ENCODE assay signal across 9 mouse cellular contexts in the genomic region with DNA sequence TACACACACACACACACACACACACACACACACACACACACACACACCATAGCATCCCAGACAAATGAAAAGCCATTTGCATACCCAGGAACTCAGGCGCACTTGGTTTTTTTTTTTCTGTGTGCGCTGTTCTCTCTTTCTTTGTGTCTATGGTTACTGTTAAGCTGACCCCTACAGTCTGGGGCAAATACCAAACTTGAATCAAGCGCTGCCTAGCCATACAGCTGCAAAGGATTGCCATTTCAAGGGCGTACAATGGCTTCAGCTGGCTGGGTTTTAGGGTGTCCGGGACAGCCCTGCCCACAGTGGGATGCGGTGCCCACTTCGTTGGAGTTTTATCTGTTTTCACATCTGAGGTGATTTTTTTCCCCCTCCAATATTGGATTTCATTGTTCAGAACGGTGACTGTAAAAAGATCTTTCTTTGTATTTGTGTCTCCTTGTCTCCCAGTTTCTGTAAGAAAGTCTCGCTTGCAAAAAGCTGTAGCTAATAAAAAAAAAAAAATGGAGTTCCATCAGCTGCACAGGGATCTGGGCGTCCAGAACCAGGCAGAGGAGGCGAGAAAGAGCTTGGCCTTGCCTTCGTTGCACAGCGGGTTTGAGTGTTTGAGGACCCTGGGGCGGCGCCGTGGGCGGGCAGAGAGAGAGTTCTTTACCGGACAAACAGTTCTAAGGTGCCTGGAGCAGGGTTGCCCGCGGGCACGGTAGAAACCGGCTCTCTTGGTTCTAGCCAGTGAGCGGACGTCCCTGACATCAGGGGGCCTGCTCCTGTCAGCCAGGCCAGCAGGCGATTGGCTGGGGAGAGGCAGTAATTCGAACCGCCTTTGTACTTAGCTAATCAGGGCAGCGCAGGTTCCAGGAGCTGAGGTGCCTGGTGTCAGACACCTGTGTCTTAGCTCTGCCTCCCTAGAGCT.
A peak's percentile ranks its signal among the peaks of the same experiment; 100 is the strongest.
DNase-seq lines count a peak whose midpoint lies in the region; ATAC-seq and TF ChIP-seq lines count a peak whose summit lies in the region.
"Had no signal": no experiment of that assay in that cellular context is flagged by ENCODE, and none has a peak within 500 bp of the region (broad histone marks: within the 10 kb centered on the region; RNA-seq: fewer than 3 reads in every experiment).

No protein-coding gene starts in this region.

- no peaks in the 10 kb centered on the region for H3K36me3 ChIP-seq in E14TG2a.4 (ENCODE audit: insufficient read depth, low read length)
- no peaks in the 10 kb centered on the region for H3K36me3 ChIP-seq in hindbrain, embryonic 11.5 days (ENCODE audit: control insufficient read depth, insufficient read depth, low read length)
- H3K36me3 ChIP-seq in limb, embryonic 11.5 days (ENCODE audit: control insufficient read depth, insufficient read depth, low read length): no peaks in the 10 kb centered on the region
- H3K36me3 ChIP-seq in midbrain, embryonic 10.5 days: no peaks in the 10 kb centered on the region
- H3K36me3 ChIP-seq in testis, adult 2 months (ENCODE audit: control insufficient read depth, insufficient read depth, low read length): no peaks in the 10 kb centered on the region

- ATAC-seq in hindbrain, embryonic 11.5 days (ENCODE audit: low FRiP score): peak; percentile 66
- ATAC-seq in limb, embryonic 11.5 days (ENCODE audit: insufficient number of reproducible peaks, low FRiP score, low TSS enrichment, low read depth): peak; percentile 75
- no peak for ATAC-seq in frontal cortex, adult (ENCODE audit: low TSS enrichment)

- TF ChIP-seq CTCF in E14TG2a.4 (conservative IDR thresholded peaks at IDR 0.05; ENCODE audit: low read length): no peak
- TF ChIP-seq CTCF in testis, adult 2 months (IDR thresholded peaks at IDR 0.05; ENCODE audit: control insufficient read depth, insufficient read depth, insufficient replicate concordance, low read depth, low read length): no peak

- H3K4me2 ChIP-seq in hindbrain, embryonic 11.5 days (replicated peaks; ENCODE audit: low read depth, low read length): peak overlapping the region; percentile 50
- peak overlapping the region; percentile 52 for H3K4me2 ChIP-seq in limb, embryonic 11.5 days (ENCODE audit: low read depth, severe bottlenecking)

- DNase-seq in cerebellum, adult 8-10 months: peak; percentile 23
- peak; percentile 9 for DNase-seq in gastrocnemius, adult 18-20 months (ENCODE audit: low spot score)
- peak; percentile 76 for DNase-seq in hindbrain, embryonic 11.5 days (ENCODE audit: low spot score)
- DNase-seq in limb, embryonic 11.5 days (ENCODE audit: low spot score): peak; percentile 84
- peak; percentile 71 for DNase-seq in midbrain, embryonic 10.5 days (ENCODE audit: low spot score)

- no peaks in the 10 kb centered on the region for H3K27me3 ChIP-seq in E14TG2a.4 (ENCODE audit: insufficient read depth, low read length)
- 0 out of 2 replicates have a peak, but pooled peaks cover 3% of the 10 kb centered on the region for H3K27me3 ChIP-seq in hindbrain, embryonic 11.5 days (ENCODE audit: control insufficient read depth, insufficient read depth, low read length)
- no peaks in the 10 kb centered on the region for H3K27me3 ChIP-seq in limb, embryonic 11.5 days (ENCODE audit: control insufficient read depth, insufficient read depth, low read length)
- peaks cover 11% of the 10 kb centered on the region for H3K27me3 ChIP-seq in midbrain, embryonic 10.5 days (ENCODE audit: low read depth, poor library complexity, severe bottlenecking)
- H3K27me3 ChIP-seq in testis, adult 2 months (ENCODE audit: control insufficient read depth, insufficient read depth, low read length): no peaks in the 10 kb centered on the region
- H3K27me3 ChIP-seq: CH12.LX had no signal

- peak overlapping the region; percentile 63 for H3K4me3 ChIP-seq in E14TG2a.4 (replicated peaks; ENCODE audit: low read length)
- H3K4me3 ChIP-seq in hindbrain, embryonic 11.5 days (ENCODE audit: low read depth, low read length): peak overlapping the region; percentile 28
- H3K4me3 ChIP-seq in limb, embryonic 11.5 days (ENCODE audit: low read depth, low read length): peak overlapping the region; percentile 27
- peak overlapping the region; percentile 52 for H3K4me3 ChIP-seq in midbrain, embryonic 10.5 days
- H3K4me3 ChIP-seq in testis, adult 2 months (ENCODE audit: control insufficient read depth, low read depth, low read length): peak overlapping the region; percentile 73

- H3K27ac ChIP-seq in hindbrain, embryonic 11.5 days (ENCODE audit: low read depth, low read length): peak overlapping the region; percentile 30; the same call in 1 of the 2 replicates
- no peak overlapping the region for H3K27ac ChIP-seq in limb, embryonic 11.5 days (replicated peaks; ENCODE audit: low read depth, low read length)
- peak overlapping the region; percentile 82 for H3K27ac ChIP-seq in midbrain, embryonic 10.5 days (replicated peaks)
- H3K27ac ChIP-seq in testis, adult 2 months (ENCODE audit: control insufficient read depth, insufficient read depth, low read depth, low read length): peak overlapping the region; percentile 66

- peaks cover 72% of the 10 kb centered on the region for H3K4me1 ChIP-seq in E14TG2a.4 (replicated peaks; ENCODE audit: low read depth, low read length)
- peaks cover 3% of the 10 kb centered on the region; the same call in 1 of the 2 replicates for H3K4me1 ChIP-seq in hindbrain, embryonic 11.5 days (replicated peaks; ENCODE audit: control insufficient read depth, insufficient read depth, low read length)
- peaks cover 18% of the 10 kb centered on the region for H3K4me1 ChIP-seq in limb, embryonic 11.5 days (ENCODE audit: control insufficient read depth, insufficient read depth, low read length)
- H3K4me1 ChIP-seq in midbrain, embryonic 10.5 days: peaks cover 89% of the 10 kb centered on the region
- H3K4me1 ChIP-seq in testis, adult 2 months (ENCODE audit: control insufficient read depth, insufficient read depth, low read length): peaks cover 19% of the 10 kb centered on the region

- 5% methylated on average over 28 of the region's 28 CpGs for WGBS in hindbrain, embryonic 11.5 days
- WGBS in limb, embryonic 11.5 days: 4% methylated on average over 28 of the region's 28 CpGs
- 4% methylated on average over 28 of the region's 28 CpGs for WGBS in midbrain, embryonic 10.5 days

- no peak for TF ChIP-seq POLR2A in testis, adult 2 months (IDR thresholded peaks at IDR 0.05; ENCODE audit: control insufficient read depth, low read depth, low read length)

- H3K9ac ChIP-seq in hindbrain, embryonic 11.5 days (ENCODE audit: low read depth, low read length): peak overlapping the region; percentile 46; the same call in 1 of the 2 replicates
- no peak overlapping the region for H3K9ac ChIP-seq in limb, embryonic 11.5 days (ENCODE audit: low read length)

- H3K9me3 ChIP-seq in E14TG2a.4 (ENCODE audit: low read length): no peaks in the 10 kb centered on the region
- H3K9me3 ChIP-seq in hindbrain, embryonic 11.5 days (ENCODE audit: control insufficient read depth, low read length): no peaks in the 10 kb centered on the region
- H3K9me3 ChIP-seq in limb, embryonic 11.5 days (ENCODE audit: control insufficient read depth, low read length): no peaks in the 10 kb centered on the region
- no peaks in the 10 kb centered on the region for H3K9me3 ChIP-seq in midbrain, embryonic 10.5 days (replicated peaks)

Comparison
In these comparisons a context has a peak if more than half of its experiments do, and no peak if none do; other contexts are left out.
1. DNase-seq: peak in every context shown above with its lines; median percentile 84 in limb, embryonic 11.5 days; 76 in hindbrain, embryonic 11.5 days; 71 in midbrain, embryonic 10.5 days; 23 in cerebellum, adult 8-10 months; 9 in gastrocnemius, adult 18-20 months.